Mouse (Mus musculus) intestine, postnatal 0 days (tissue): ENCODE data around the gene Prpf8. TPM values are rescaled to one million over a fixed set of nuclear protein-coding genes. Genes with fewer than 3 reads are reported as not detected.
"Not testable (repeated sequence)": the region's sequence is repeated elsewhere in the genome, so short reads cannot be mapped to it uniquely, and the experiment has no call there.

Experiments
- ATAC-seq: fragments of 200-750 bp; cut with Nextera tagmentation; 2 replicates; pipeline ENCODE4 v1.8.0; 2017; ENCODE audit warnings: mild to moderate bottlenecking, moderate TSS enrichment, moderate library complexity
- H3K27ac ChIP-seq: fragments of 300-500 bp; sonication (generic); 2 replicates; pipeline ENCODE4 v1.5.1; 2014; ENCODE audit warnings: mild to moderate bottlenecking, low read depth, low read length, moderate library complexity
- H3K27me3 ChIP-seq: fragments of 300-500 bp; sonication (generic); replicated peaks from 2 replicates; pipeline ENCODE4 v1.6.1; 2014; ENCODE audit warnings: low read length, mixed read lengths; ENCODE audit not compliant: control insufficient read depth, insufficient read depth
- H3K36me3 ChIP-seq: fragments of 300-500 bp; sonication (generic); 2 replicates; pipeline ENCODE4 v1.6.1; 2014; ENCODE audit warnings: mild to moderate bottlenecking, moderate library complexity; ENCODE audit not compliant: control insufficient read depth, insufficient read depth
- H3K4me1 ChIP-seq: fragments of 300-500 bp; sonication (generic); replicated peaks from 2 replicates; pipeline ENCODE4 v1.6.1; 2014; ENCODE audit warnings: antibody characterized with exemption, low read length, mixed read lengths; ENCODE audit not compliant: control insufficient read depth, insufficient read depth
- H3K4me2 ChIP-seq: fragments of 300-500 bp; sonication (generic); replicated peaks from 2 replicates; pipeline ENCODE4 v1.6.1; 2014; ENCODE audit warnings: low read depth, mild to moderate bottlenecking, moderate library complexity
- H3K4me3 ChIP-seq: fragments of 300-500 bp; sonication (generic); 2 replicates; pipeline ENCODE4 v1.5.1; 2014; ENCODE audit warnings: low read depth, low read length
- H3K9ac ChIP-seq: fragments of 300-500 bp; sonication (generic); 2 replicates; pipeline ENCODE4 v1.6.1; 2014; ENCODE audit warnings: mild to moderate bottlenecking, low read depth, low read length
- H3K9me3 ChIP-seq: fragments of 300-500 bp; sonication (generic); 2 replicates; pipeline ENCODE4 v1.6.1; 2016; ENCODE audit warnings: mixed run types; ENCODE audit not compliant: control insufficient read depth
- CTCF ChIP-seq: sonication (generic); IDR thresholded peaks from 2 replicates; pipeline ENCODE4 v1.5.1; 2016; ENCODE audit warnings: low read depth, mild to moderate bottlenecking, control low read depth, antibody characterized with exemption, moderate library complexity
- WGBS: fragments of 180-500 bp; shearing (Covaris S2); extraction: QIAGEN DNeasy Blood & Tissue Kit; methylation state at CpG from one replicate; pipeline ENCODE4 v1.1.7; 2014; 5-methylcytosine and 5-hydroxymethylcytosine counted together
- microRNA counts: library from miRNA; unstranded; fragments of <30 nt; microRNA quantifications from one replicate; lab custom pipeline; 2016
- microRNA-seq: library from miRNA; unstranded; fragments of <30 nt; microRNA quantifications from one replicate; pipeline ENCODE4, GENCODE M21; 2016
- polyA plus RNA-seq: library from polyadenylated mRNA; unstranded; fragments of >200 nt; fragmentation: Nextera tagmentation; extraction: Ambion mirVana; gene quantifications from 2 replicates; pipeline ENCODE4 v1.2.1, GENCODE M21; 2015

The Prpf8 gene
- polyA plus RNA-seq, 1 experiment from 2014 or later = 15.5 TPM

DNA sequence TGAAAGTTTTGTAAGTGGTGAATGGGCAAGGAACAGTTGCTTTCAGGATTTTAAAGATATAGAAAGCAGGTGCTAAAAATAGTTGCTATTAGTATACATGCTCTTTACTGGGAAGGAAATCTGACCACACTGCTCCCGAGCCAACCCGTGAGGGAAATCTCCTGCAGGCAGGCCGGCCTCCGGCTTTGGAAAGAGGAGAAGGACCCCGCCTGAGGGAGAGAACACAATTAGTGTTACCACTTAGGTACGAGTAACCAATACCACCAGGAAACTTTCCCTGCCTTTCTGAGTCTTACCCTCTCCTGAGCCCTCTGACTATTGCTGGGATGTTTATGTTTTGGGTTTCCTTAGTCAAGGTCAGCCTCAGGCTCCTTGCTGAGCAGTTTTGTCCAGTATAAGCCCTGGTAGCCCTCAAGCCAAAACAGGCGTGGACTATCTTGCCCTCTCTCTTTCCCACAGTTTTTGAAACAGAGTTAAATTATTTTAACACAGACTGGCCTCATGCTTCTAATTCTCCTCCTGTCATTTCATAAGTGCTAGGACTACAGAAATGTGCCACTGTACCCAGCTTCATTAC, 66.4 kb downstream of the Prpf8 start:
- Histone ChIP-seq H3K4me3 (no peak overlapping the region), H3K27me3 (no peaks in the 10 kb centered on the region), H3K9me3 (no peaks in the 10 kb centered on the region), H3K4me2 (no peak overlapping the region), H3K27ac (no peak overlapping the region), H3K4me1 (peaks cover 10% of the 10 kb centered on the region; the same call in 1 of the 2 replicates), H3K9ac (no peak overlapping the region), H3K36me3 (peaks cover 10% of the 10 kb centered on the region; the same call in 1 of the 2 replicates)
- WGBS = 70% methylated on average over 7 of the region's 7 CpGs
- ATAC-seq = no peak
- TF ChIP-seq CTCF = no peak

GRCm38 (mm10) chr11:75556006-75556405, 69.4 kb downstream of the Prpf8 start:
- WGBS = 92% methylated on average over 6 of the region's 6 CpGs
- H3K36me3 ChIP-seq = not testable (repeated sequence)

GRCm38 (mm10) chr11:75557142-75557541, 70.5 kb downstream of the Prpf8 start:
- Histone ChIP-seq H3K27me3 (no peaks in the 10 kb centered on the region), H3K36me3 (peaks cover 10% of the 10 kb centered on the region; the same call in 1 of the 2 replicates), H3K9me3 (no peaks in the 10 kb centered on the region), H3K4me3 (no peak overlapping the region), H3K27ac (no peak overlapping the region), H3K9ac (no peak overlapping the region), H3K4me1 (peaks cover 9% of the 10 kb centered on the region; the same call in 1 of the 2 replicates), H3K4me2 (no peak overlapping the region)
- ATAC-seq = no peak
- 92% methylated on average over 6 of the region's 6 CpGs for WGBS
- no peak for TF ChIP-seq CTCF

More at GRCm38 (mm10) chr11:75556006-75556405, 69.4 kb downstream of the Prpf8 start:
- not testable (repeated sequence) for H3K4me2 ChIP-seq, H3K9ac ChIP-seq, H3K27ac ChIP-seq, H3K27me3 ChIP-seq, H3K9me3 ChIP-seq, ATAC-seq, H3K4me3 ChIP-seq
- H3K4me1 ChIP-seq = peaks cover 11% of the 10 kb centered on the region
- peak; percentile 14; the same call in 1 of the 2 replicates for TF ChIP-seq CTCF

DNA sequence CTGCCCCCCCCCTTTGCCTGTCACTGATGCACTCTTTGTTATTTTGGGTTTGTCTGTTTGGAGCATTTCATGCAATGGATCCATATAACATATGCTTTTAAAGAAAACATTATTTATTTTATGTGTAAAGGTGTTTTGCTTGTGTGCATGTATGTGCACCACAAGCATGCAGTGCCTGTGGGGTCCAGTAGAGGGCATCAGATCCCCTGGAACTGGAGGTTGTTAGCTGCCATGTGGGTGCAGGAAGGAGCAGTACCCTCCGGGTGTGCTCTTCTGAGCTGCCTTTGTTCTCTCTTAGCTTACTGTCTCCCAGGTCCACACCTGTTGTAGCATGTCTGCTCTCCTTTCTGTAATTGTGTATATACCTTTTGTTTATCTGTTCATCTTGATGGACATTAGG, 71.5 kb downstream of the Prpf8 start:
- Histone ChIP-seq H3K9me3 (no peaks in the 10 kb centered on the region), H3K4me1 (peaks cover 8% of the 10 kb centered on the region; the same call in 1 of the 2 replicates), H3K36me3 (peaks cover 13% of the 10 kb centered on the region; the same call in 1 of the 2 replicates), H3K4me3 (no peak overlapping the region), H3K4me2 (no peak overlapping the region), H3K27ac (no peak overlapping the region), H3K9ac (no peak overlapping the region), H3K27me3 (no peaks in the 10 kb centered on the region)
- ATAC-seq = no peak
- peak; percentile 62 for TF ChIP-seq CTCF
- 96% methylated on average over 1 of the region's 1 CpGs for WGBS

MicroRNAs within 50 kb of the gene (microRNA counts, 519-probe panel; counts per million panel counts)
- 6,102 counts per million, percentile 97 among the panel's probes with 10 or more counts for microRNA mmu-miR-22 (lab: Ali Mortazavi, UCI)

Small RNA genes within 50 kb of the gene (microRNA-seq; reads per million reads assigned to microRNA genes)
- 25,853 reads per million, percentile 97 among the genes with 10 or more reads in this experiment for gene Mir22
- gene Mir3971 = not detected

Other genes starting within 250 kb of the Prpf8 start
- 32.1 and 34.4 TPM in 2 replicates for gene Rpa1, start 138.5 kb upstream of the Prpf8 start, polyA plus RNA-seq
- gene Smyd4, start 138.4 kb upstream of the Prpf8 start, polyA plus RNA-seq = 3.1 and 3.4 TPM in 2 replicates
- gene Serpinf1, start 64.1 kb upstream of the Prpf8 start, polyA plus RNA-seq = 20.7 and 21.4 TPM in 2 replicates
- gene Serpinf2, start 47.2 kb upstream of the Prpf8 start, polyA plus RNA-seq = 2.7 and 4.0 TPM in 2 replicates
- gene Wdr81, start 32.1 kb upstream of the Prpf8 start, polyA plus RNA-seq = 8.8 and 9.9 TPM in 2 replicates
- 52.7 and 53.9 TPM in 2 replicates for gene Tlcd2, start 25.1 kb upstream of the Prpf8 start, polyA plus RNA-seq
- 6.8 and 6.9 TPM in 2 replicates for gene Rilp, start 23.3 kb downstream of the Prpf8 start, polyA plus RNA-seq
- gene Scarf1, start 26.7 kb downstream of the Prpf8 start, polyA plus RNA-seq = 2.8 and 3.2 TPM in 2 replicates
- 46.4 and 59.5 TPM in 2 replicates for gene Slc43a2, start 44.9 kb downstream of the Prpf8 start, polyA plus RNA-seq
- 160 and 161 TPM in 2 replicates for gene Pitpna, start 101.3 kb downstream of the Prpf8 start, polyA plus RNA-seq
- gene Inpp5k, start 144.2 kb downstream of the Prpf8 start, polyA plus RNA-seq = 20.6 and 23.8 TPM in 2 replicates
- gene Myo1c, start 163.7 kb downstream of the Prpf8 start, polyA plus RNA-seq = 27.7 and 28.3 TPM in 2 replicates
- gene Crk, start 192.4 kb downstream of the Prpf8 start, polyA plus RNA-seq = 64.8 and 64.9 TPM in 2 replicates
- 365 and 373 TPM in 2 replicates for gene Ywhae, start 246.1 kb downstream of the Prpf8 start, polyA plus RNA-seq